Mouse (Mus musculus) intestine, embryonic 16.5 days (tissue): Measurements from ENCODE around the gene Kifap3. TPM values are rescaled to one million over a fixed set of nuclear protein-coding genes. Genes with fewer than 3 reads are reported as not detected.

ENCODE experiments used
- ATAC-seq: fragments of 200-750 bp; cut with Nextera tagmentation; 2 replicates; pipeline ENCODE4 v1.8.0; 2017; ENCODE audit warnings: moderate TSS enrichment, moderate library complexity
- H3K27ac ChIP-seq: fragments of 300-500 bp; sonication (generic); 2 replicates; pipeline ENCODE4 v1.5.1; 2014; ENCODE audit warnings: mild to moderate bottlenecking, low read length
- H3K27me3 ChIP-seq: fragments of 300-500 bp; sonication (generic); replicated peaks from 2 replicates; pipeline ENCODE4 v1.6.1; 2014; ENCODE audit warnings: low read length, control low read depth, mixed read lengths; ENCODE audit not compliant: control insufficient read depth, insufficient read depth
- H3K36me3 ChIP-seq: fragments of 300-500 bp; sonication (generic); 2 replicates; pipeline ENCODE4 v1.6.1; 2014; ENCODE audit warnings: low read length, control low read depth; ENCODE audit not compliant: control insufficient read depth, insufficient read depth
- H3K4me1 ChIP-seq: fragments of 300-500 bp; sonication (generic); 2 replicates; pipeline ENCODE4 v1.6.1; 2014; ENCODE audit warnings: low read length, control low read depth, mixed read lengths; ENCODE audit not compliant: control insufficient read depth, insufficient read depth
- H3K4me2 ChIP-seq: fragments of 300-500 bp; sonication (generic); 2 replicates; pipeline ENCODE4 v1.6.1; 2014; ENCODE audit warnings: low read depth, low read length, control low read depth
- H3K4me3 ChIP-seq: fragments of 300-500 bp; sonication (generic); 2 replicates; pipeline ENCODE4 v1.5.1; 2014; ENCODE audit warnings: mild to moderate bottlenecking, low read length
- H3K9ac ChIP-seq: fragments of 300-500 bp; sonication (generic); 2 replicates; pipeline ENCODE4 v1.6.1; 2014; ENCODE audit warnings: low read depth, low read length
- H3K9me3 ChIP-seq: fragments of 300-500 bp; sonication (generic); 2 replicates; pipeline ENCODE4 v1.6.1; 2016; ENCODE audit warnings: low read length, control low read depth; ENCODE audit not compliant: control insufficient read depth
- WGBS: fragments of 180-500 bp; shearing (Covaris S2); extraction: QIAGEN DNeasy Blood & Tissue Kit; methylation state at CpG from one replicate; pipeline ENCODE4 v1.1.7; 2014; 5-methylcytosine and 5-hydroxymethylcytosine counted together
- polyA plus RNA-seq: library from polyadenylated mRNA; unstranded; fragments of >200 nt; fragmentation: Nextera tagmentation; extraction: Ambion mirVana; gene quantifications from 2 replicates; pipeline ENCODE4 v1.2.1, GENCODE M21; 2015

The Kifap3 gene
- polyA plus RNA-seq, 1 experiment from 2014 or later = 17.0 TPM

DNA sequence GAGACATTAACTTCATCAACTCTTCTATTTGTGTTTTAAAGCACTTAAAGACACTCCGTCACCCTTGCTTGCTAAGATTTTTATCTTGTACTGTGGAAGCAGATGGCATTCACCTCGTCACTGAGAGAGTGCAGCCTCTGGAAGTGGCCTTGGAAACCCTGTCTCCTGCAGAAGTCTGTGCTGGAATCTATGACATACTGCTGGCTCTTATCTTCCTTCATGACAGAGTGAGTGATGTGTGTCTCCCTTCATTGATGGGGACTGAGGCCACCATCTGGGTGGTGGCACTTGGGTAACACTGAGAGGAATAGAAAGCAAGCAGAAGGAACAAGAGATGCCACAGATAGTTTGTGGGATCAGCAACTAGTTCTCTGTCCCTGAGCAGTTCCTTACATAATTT lies 155.2 kb downstream of the Kifap3 start:
- Histone ChIP-seq H3K4me1 (peaks cover 8% of the 10 kb centered on the region), H3K36me3 (peaks cover 4% of the 10 kb centered on the region; the same call in 1 of the 2 replicates), H3K4me2 (no peak overlapping the region), H3K9me3 (no peaks in the 10 kb centered on the region), H3K9ac (no peak overlapping the region), H3K27ac (no peak overlapping the region), H3K27me3 (no peaks in the 10 kb centered on the region), H3K4me3 (no peak overlapping the region)
- no peak for ATAC-seq
- 80% methylated on average over 2 of the region's 2 CpGs for WGBS

DNA sequence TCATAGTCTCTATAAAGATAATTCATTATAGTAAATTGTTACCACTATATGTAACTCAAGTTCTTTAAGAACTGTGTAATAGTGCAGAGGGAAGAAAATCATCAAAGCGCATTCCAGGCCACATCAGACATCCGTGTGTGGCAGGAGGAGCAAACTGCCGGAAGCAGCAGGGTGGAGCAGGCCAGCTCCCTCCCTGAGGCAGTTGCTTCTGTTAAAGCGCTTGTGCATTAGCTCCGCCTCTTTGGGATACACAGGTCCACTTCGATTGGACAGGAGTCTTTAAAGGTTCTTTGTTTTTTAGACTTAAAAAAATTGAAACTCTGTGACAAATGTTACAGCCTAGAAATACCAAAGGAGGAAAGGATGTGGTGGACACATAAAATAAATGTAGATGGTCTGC lies 162.7 kb downstream of the Kifap3 start:
- Histone ChIP-seq H3K4me3 (no peak overlapping the region), H3K27ac (no peak overlapping the region), H3K4me1 (no peaks in the 10 kb centered on the region), H3K36me3 (peaks cover 6% of the 10 kb centered on the region), H3K27me3 (no peaks in the 10 kb centered on the region), H3K4me2 (no peak overlapping the region), H3K9ac (no peak overlapping the region), H3K9me3 (no peaks in the 10 kb centered on the region)
- ATAC-seq = 0 out of 2 replicates have a peak, but pooled peaks have one; percentile 33
- WGBS = 47% methylated on average over 6 of the region's 6 CpGs

DNA sequence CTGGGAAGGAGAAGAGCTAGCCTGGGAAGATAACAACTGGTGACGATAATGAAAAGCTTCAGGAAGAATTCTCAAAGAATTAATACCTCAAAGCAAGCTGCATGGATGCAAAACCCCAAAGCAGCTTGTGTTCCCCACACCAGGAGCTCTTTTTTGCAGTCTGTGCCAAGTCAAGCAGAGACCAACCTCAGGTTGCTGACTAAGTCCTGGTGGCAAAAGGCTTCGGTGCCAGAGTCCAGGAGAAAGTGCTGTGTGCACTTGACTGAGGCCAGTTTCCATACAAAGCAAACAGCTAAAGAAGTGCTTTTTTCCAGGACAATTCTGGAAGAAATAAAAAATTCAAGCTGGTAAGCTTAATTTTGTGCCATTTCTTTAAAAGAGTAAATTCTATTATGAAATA lies 174.0 kb downstream of the Kifap3 start:
- no peak for ATAC-seq
- peaks cover 4% of the 10 kb centered on the region; the same call in 1 of the 2 replicates for H3K36me3 ChIP-seq
- no peak overlapping the region for H3K27ac ChIP-seq
- no peaks in the 10 kb centered on the region for H3K27me3 ChIP-seq
- no peak overlapping the region for H3K4me3 ChIP-seq
- no peak overlapping the region for H3K4me2 ChIP-seq
- H3K9me3 ChIP-seq = no peaks in the 10 kb centered on the region
- no peak overlapping the region for H3K9ac ChIP-seq
- no peaks in the 10 kb centered on the region for H3K4me1 ChIP-seq
- WGBS = 92% methylated on average over 2 of the region's 2 CpGs

DNA sequence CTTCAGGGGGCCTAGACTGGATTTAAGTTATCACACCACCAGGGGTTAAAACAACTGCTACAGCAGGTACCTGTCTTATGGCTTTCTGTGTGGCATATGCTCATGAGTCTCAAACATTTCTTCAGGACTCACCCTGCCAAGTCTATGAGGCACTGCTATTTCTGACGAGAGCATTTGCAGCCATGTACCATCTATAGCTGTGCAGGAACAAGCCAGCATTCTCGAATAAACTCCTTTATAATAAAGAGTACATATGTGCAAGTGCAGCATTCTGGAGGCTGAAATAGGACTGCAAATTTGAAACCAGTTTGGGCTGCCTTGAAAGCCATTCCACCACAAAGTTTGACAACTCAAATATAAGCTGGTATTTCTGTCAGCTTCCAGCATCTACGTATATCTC lies 178.7 kb downstream of the Kifap3 start:
- no peaks in the 10 kb centered on the region for H3K36me3 ChIP-seq

DNA sequence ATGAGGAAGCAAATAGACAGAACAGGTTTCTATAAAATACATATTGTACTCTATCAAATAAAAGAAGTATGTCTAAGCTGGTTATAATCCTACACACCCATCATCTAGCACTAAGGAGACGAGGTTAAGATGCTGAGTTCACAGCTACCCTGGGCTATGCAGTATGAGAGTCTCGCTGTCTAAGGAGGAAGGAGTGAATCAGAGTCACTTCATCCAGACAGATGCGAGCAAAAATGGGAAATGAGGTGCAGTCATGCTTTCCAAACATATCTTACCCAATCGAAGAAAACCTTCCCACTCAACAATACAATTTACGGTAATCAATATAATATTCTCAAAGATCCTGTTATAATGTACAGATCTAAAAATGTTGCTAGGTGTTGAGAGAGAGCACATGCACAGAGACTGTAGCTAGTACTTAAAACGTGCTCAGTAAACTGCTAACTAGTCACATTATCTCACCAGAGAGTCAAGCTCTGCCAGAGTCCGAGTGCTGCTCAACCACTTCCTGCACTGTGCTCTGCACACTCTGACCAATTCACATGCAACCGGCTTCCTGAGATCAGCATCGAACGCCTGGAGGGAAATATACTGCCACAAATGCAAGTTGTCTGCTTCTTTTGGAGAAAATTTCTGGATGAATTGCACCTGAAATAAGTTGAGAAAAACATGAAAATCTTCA lies 184.8 kb downstream of the Kifap3 start:
- Histone ChIP-seq H3K36me3 (no peaks in the 10 kb centered on the region), H3K4me2 (no peak overlapping the region), H3K4me3 (no peak overlapping the region), H3K27me3 (no peaks in the 10 kb centered on the region), H3K4me1 (no peaks in the 10 kb centered on the region), H3K9ac (no peak overlapping the region), H3K9me3 (no peaks in the 10 kb centered on the region), H3K27ac (no peak overlapping the region)
- no peak for ATAC-seq
- 87% methylated on average over 10 of the region's 10 CpGs for WGBS

More for the DNA sequence above, 178.7 kb downstream of the Kifap3 start:
- H3K9me3 ChIP-seq = no peaks in the 10 kb centered on the region
- no peak overlapping the region for H3K9ac ChIP-seq
- H3K4me3 ChIP-seq = no peak overlapping the region
- no peak overlapping the region for H3K4me2 ChIP-seq
- H3K27ac ChIP-seq = no peak overlapping the region
- H3K27me3 ChIP-seq = no peaks in the 10 kb centered on the region
- ATAC-seq = no peak
- WGBS = 82% methylated on average over 3 of the region's 3 CpGs
- no peaks in the 10 kb centered on the region for H3K4me1 ChIP-seq

Other genes with a start within 250 kb of the Kifap3 start
- gene Mettl11b, start 54.4 kb upstream of the Kifap3 start, polyA plus RNA-seq = not detected in 2 replicates
- gene Scyl3, start 149.5 kb downstream of the Kifap3 start, polyA plus RNA-seq = 12.9 and 14.2 TPM in 2 replicates
- gene BC055324, start 215.2 kb downstream of the Kifap3 start, polyA plus RNA-seq = 12.6 and 13.9 TPM in 2 replicates
- 8.5 and 9.1 TPM in 2 replicates for gene Mettl18, start 215.3 kb downstream of the Kifap3 start, polyA plus RNA-seq